Mouse (Mus musculus): Measurements from ENCODE around the gene Fmnl2. TPM values are rescaled to one million over a fixed set of nuclear protein-coding genes. Genes with fewer than 3 reads are reported as not detected.
A peak's percentile ranks its signal among the peaks of the same experiment; 100 is the strongest.

Fmnl2 gene
- 1.3 TPM in 2 replicates for polyA plus RNA-seq (2012; rRNA removed)

GRCm38 (mm10) chr2:52857611-52858528 lies at the start of gene Fmnl2:
Gene Fmnl2 (plus strand): TSS chr2:52857860.
- peak within 1 kb of the TSS; percentile 71 for H3K4me3 ChIP-seq (ENCODE audit: control insufficient read depth, low read depth, low read length)
- H3K27me3 ChIP-seq (ENCODE audit: control insufficient read depth, insufficient read depth, low read length): peaks cover 2% of the 10 kb centered on the region
- H3K36me3 ChIP-seq (ENCODE audit: control insufficient read depth, insufficient read depth, low read length): no peaks in the 10 kb centered on the region
- H3K27ac ChIP-seq (ENCODE audit: control insufficient read depth, insufficient read depth, low read depth, low read length): peak within 1 kb of the TSS; percentile 9; the same call in 1 of the 2 replicates
- peaks cover 12% of the 10 kb centered on the region for H3K4me1 ChIP-seq (ENCODE audit: control insufficient read depth, insufficient read depth, low read length)
- TF ChIP-seq CTCF (IDR thresholded peaks at IDR 0.05; ENCODE audit: control insufficient read depth, insufficient read depth, insufficient replicate concordance, low read depth, low read length) (no peak), POLR2A (IDR thresholded peaks at IDR 0.05; ENCODE audit: control insufficient read depth, low read depth, low read length) (0 out of 2 replicates have a peak, but pooled peaks have one; percentile 42)

GRCm38 (mm10) chr2:52809988-52810387 lies 47.7 kb upstream of the Fmnl2 start:
- H3K4me3 ChIP-seq (ENCODE audit: control insufficient read depth, low read depth, low read length): no peak overlapping the region
- H3K36me3 ChIP-seq (ENCODE audit: control insufficient read depth, insufficient read depth, low read length): no peaks in the 10 kb centered on the region
- TF ChIP-seq CTCF (IDR thresholded peaks at IDR 0.05; ENCODE audit: control insufficient read depth, insufficient read depth, insufficient replicate concordance, low read depth, low read length) (no peak), POLR2A (IDR thresholded peaks at IDR 0.05; ENCODE audit: control insufficient read depth, low read depth, low read length) (no peak)
- H3K27me3 ChIP-seq (ENCODE audit: control insufficient read depth, insufficient read depth, low read length): no peaks in the 10 kb centered on the region
- H3K4me1 ChIP-seq (ENCODE audit: control insufficient read depth, insufficient read depth, low read length): no peaks in the 10 kb centered on the region
- no peak overlapping the region for H3K27ac ChIP-seq (ENCODE audit: control insufficient read depth, insufficient read depth, low read depth, low read length)

GRCm38 (mm10) chr2:52811691-52812090 lies 46.0 kb upstream of the Fmnl2 start:
- Histone ChIP-seq H3K4me3 (ENCODE audit: control insufficient read depth, low read depth, low read length) (no peak overlapping the region), H3K27ac (ENCODE audit: control insufficient read depth, insufficient read depth, low read depth, low read length) (no peak overlapping the region), H3K27me3 (ENCODE audit: control insufficient read depth, insufficient read depth, low read length) (no peaks in the 10 kb centered on the region), H3K4me1 (ENCODE audit: control insufficient read depth, insufficient read depth, low read length) (no peaks in the 10 kb centered on the region), H3K36me3 (ENCODE audit: control insufficient read depth, insufficient read depth, low read length) (no peaks in the 10 kb centered on the region)
- no peak for TF ChIP-seq CTCF (IDR thresholded peaks at IDR 0.05; ENCODE audit: control insufficient read depth, insufficient read depth, insufficient replicate concordance, low read depth, low read length)
- TF ChIP-seq POLR2A (IDR thresholded peaks at IDR 0.05; ENCODE audit: control insufficient read depth, low read depth, low read length): no peak

- no peaks in the 10 kb centered on the region for H3K4me1 ChIP-seq (ENCODE audit: control insufficient read depth, insufficient read depth, low read length)
- TF ChIP-seq POLR2A (IDR thresholded peaks at IDR 0.05; ENCODE audit: control insufficient read depth, low read depth, low read length) (no peak), CTCF (IDR thresholded peaks at IDR 0.05; ENCODE audit: control insufficient read depth, insufficient read depth, insufficient replicate concordance, low read depth, low read length) (no peak)
- H3K27ac ChIP-seq (ENCODE audit: control insufficient read depth, insufficient read depth, low read depth, low read length): no peak overlapping the region
Observed at GRCm38 (mm10) chr2:52817341-52817740, 40.3 kb upstream of the Fmnl2 start.

GRCm38 (mm10) chr2:52818944-52819343 lies 38.7 kb upstream of the Fmnl2 start:
- H3K4me3 ChIP-seq (ENCODE audit: control insufficient read depth, low read depth, low read length): no peak overlapping the region
- H3K36me3 ChIP-seq (ENCODE audit: control insufficient read depth, insufficient read depth, low read length): no peaks in the 10 kb centered on the region
- no peaks in the 10 kb centered on the region for H3K4me1 ChIP-seq (ENCODE audit: control insufficient read depth, insufficient read depth, low read length)
- no peak for TF ChIP-seq POLR2A (IDR thresholded peaks at IDR 0.05; ENCODE audit: control insufficient read depth, low read depth, low read length)
- no peak for TF ChIP-seq CTCF (IDR thresholded peaks at IDR 0.05; ENCODE audit: control insufficient read depth, insufficient read depth, insufficient replicate concordance, low read depth, low read length)
- H3K27ac ChIP-seq (ENCODE audit: control insufficient read depth, insufficient read depth, low read depth, low read length): no peak overlapping the region
- H3K27me3 ChIP-seq (ENCODE audit: control insufficient read depth, insufficient read depth, low read length): no peaks in the 10 kb centered on the region

More at GRCm38 (mm10) chr2:52817341-52817740, 40.3 kb upstream of the Fmnl2 start:
- Histone ChIP-seq H3K36me3 (ENCODE audit: control insufficient read depth, insufficient read depth, low read length) (no peaks in the 10 kb centered on the region), H3K27me3 (ENCODE audit: control insufficient read depth, insufficient read depth, low read length) (no peaks in the 10 kb centered on the region), H3K4me3 (ENCODE audit: control insufficient read depth, low read depth, low read length) (no peak overlapping the region)

GRCm38 (mm10) chr2:52822214-52822613 lies 35.4 kb upstream of the Fmnl2 start:
- Histone ChIP-seq H3K36me3 (ENCODE audit: control insufficient read depth, insufficient read depth, low read length) (no peaks in the 10 kb centered on the region), H3K27ac (ENCODE audit: control insufficient read depth, insufficient read depth, low read depth, low read length) (no peak overlapping the region)
- TF ChIP-seq CTCF (IDR thresholded peaks at IDR 0.05; ENCODE audit: control insufficient read depth, insufficient read depth, insufficient replicate concordance, low read depth, low read length) (no peak), POLR2A (IDR thresholded peaks at IDR 0.05; ENCODE audit: control insufficient read depth, low read depth, low read length) (no peak)

GRCm38 (mm10) chr2:52828077-52828476 lies 29.6 kb upstream of the Fmnl2 start:
- Histone ChIP-seq H3K27me3 (ENCODE audit: control insufficient read depth, insufficient read depth, low read length) (no peaks in the 10 kb centered on the region), H3K4me3 (ENCODE audit: control insufficient read depth, low read depth, low read length) (no peak overlapping the region), H3K4me1 (ENCODE audit: control insufficient read depth, insufficient read depth, low read length) (no peaks in the 10 kb centered on the region), H3K36me3 (ENCODE audit: control insufficient read depth, insufficient read depth, low read length) (no peaks in the 10 kb centered on the region), H3K27ac (ENCODE audit: control insufficient read depth, insufficient read depth, low read depth, low read length) (no peak overlapping the region)
- TF ChIP-seq POLR2A (IDR thresholded peaks at IDR 0.05; ENCODE audit: control insufficient read depth, low read depth, low read length) (no peak), CTCF (IDR thresholded peaks at IDR 0.05; ENCODE audit: control insufficient read depth, insufficient read depth, insufficient replicate concordance, low read depth, low read length) (no peak)

More at GRCm38 (mm10) chr2:52822214-52822613, 35.4 kb upstream of the Fmnl2 start:
- no peaks in the 10 kb centered on the region for H3K4me1 ChIP-seq (ENCODE audit: control insufficient read depth, insufficient read depth, low read length)
- no peaks in the 10 kb centered on the region for H3K27me3 ChIP-seq (ENCODE audit: control insufficient read depth, insufficient read depth, low read length)
- H3K4me3 ChIP-seq (ENCODE audit: control insufficient read depth, low read depth, low read length): no peak overlapping the region

Data from testis, adult 2 months (tissue).